Mouse (Mus musculus): ENCODE results near the gene Fbxl5. TPM values are rescaled to one million over a fixed set of nuclear protein-coding genes. Genes with fewer than 3 reads are reported as not detected.

Gene Fbxl5
- polyA plus RNA-seq, 1 experiment from 2014 or later = 64.5 TPM

- Histone ChIP-seq H3K9me3 (replicated peaks) (no peaks in the 10 kb centered on the region), H3K27ac (no peak overlapping the region), H3K4me2 (no peak overlapping the region), H3K27me3 (no peaks in the 10 kb centered on the region), H3K9ac (no peak overlapping the region), H3K4me3 (no peak overlapping the region), H3K36me3 (ENCODE audit: poor library complexity, severe bottlenecking) (no peaks in the 10 kb centered on the region), H3K4me1 (no peaks in the 10 kb centered on the region)
- no peak for ATAC-seq
- WGBS = 84% methylated on average over 3 of the region's 3 CpGs
These were observed 26.8 kb upstream of the Fbxl5 start for GRCm38 (mm10) chr5:43848275-43848674.

- Histone ChIP-seq H3K4me2 (no peak overlapping the region), H3K27ac (no peak overlapping the region), H3K27me3 (no peaks in the 10 kb centered on the region), H3K36me3 (ENCODE audit: poor library complexity, severe bottlenecking) (no peaks in the 10 kb centered on the region), H3K9ac (no peak overlapping the region), H3K4me1 (no peaks in the 10 kb centered on the region), H3K4me3 (no peak overlapping the region), H3K9me3 (replicated peaks) (no peaks in the 10 kb centered on the region)
- ATAC-seq = no peak
These were observed 26.1 kb upstream of the Fbxl5 start for GRCm38 (mm10) chr5:43847555-43847954.

GRCm38 (mm10) chr5:43846227-43846626 lies 24.8 kb upstream of the Fbxl5 start:
- WGBS = 16% methylated on average over 2 of the region's 2 CpGs
- no peaks in the 10 kb centered on the region for H3K4me1 ChIP-seq
- no peak overlapping the region for H3K4me2 ChIP-seq
- H3K4me3 ChIP-seq = no peak overlapping the region
- no peak overlapping the region for H3K9ac ChIP-seq
- no peaks in the 10 kb centered on the region for H3K27me3 ChIP-seq
- no peaks in the 10 kb centered on the region for H3K36me3 ChIP-seq (ENCODE audit: poor library complexity, severe bottlenecking)
- H3K9me3 ChIP-seq (replicated peaks) = no peaks in the 10 kb centered on the region
- H3K27ac ChIP-seq = no peak overlapping the region
- ATAC-seq = no peak

GRCm38 (mm10) chr5:43845646-43846045 lies 24.2 kb upstream of the Fbxl5 start:
- Histone ChIP-seq H3K4me2 (no peak overlapping the region), H3K4me3 (no peak overlapping the region), H3K27ac (no peak overlapping the region), H3K27me3 (no peaks in the 10 kb centered on the region), H3K9ac (no peak overlapping the region), H3K4me1 (no peaks in the 10 kb centered on the region), H3K36me3 (ENCODE audit: poor library complexity, severe bottlenecking) (no peaks in the 10 kb centered on the region), H3K9me3 (replicated peaks) (no peaks in the 10 kb centered on the region)
- 70% methylated on average over 1 of the region's 1 CpGs for WGBS
- no peak for ATAC-seq

- 87% methylated on average over 5 of the region's 5 CpGs for WGBS
- no peak overlapping the region for H3K27ac ChIP-seq
- H3K27me3 ChIP-seq = no peaks in the 10 kb centered on the region
- H3K4me3 ChIP-seq = no peak overlapping the region
- H3K9me3 ChIP-seq (replicated peaks) = no peaks in the 10 kb centered on the region
- H3K4me2 ChIP-seq = no peak overlapping the region
- no peaks in the 10 kb centered on the region for H3K4me1 ChIP-seq
- no peak for ATAC-seq
- H3K36me3 ChIP-seq (ENCODE audit: poor library complexity, severe bottlenecking) = no peaks in the 10 kb centered on the region
- no peak overlapping the region for H3K9ac ChIP-seq
These were observed 23.6 kb upstream of the Fbxl5 start for GRCm38 (mm10) chr5:43845083-43845482.

GRCm38 (mm10) chr5:43842576-43843155 lies 21.2 kb upstream of the Fbxl5 start:
- no peak overlapping the region for H3K4me3 ChIP-seq
- 68% methylated on average over 3 of the region's 3 CpGs for WGBS
- H3K9me3 ChIP-seq (replicated peaks) = no peaks in the 10 kb centered on the region
- H3K36me3 ChIP-seq (ENCODE audit: poor library complexity, severe bottlenecking) = no peaks in the 10 kb centered on the region
- H3K4me2 ChIP-seq = no peak overlapping the region
- ATAC-seq = no peak
- no peaks in the 10 kb centered on the region for H3K27me3 ChIP-seq
- no peak overlapping the region for H3K9ac ChIP-seq
- no peaks in the 10 kb centered on the region for H3K4me1 ChIP-seq
- no peak overlapping the region for H3K27ac ChIP-seq

- WGBS = 85% methylated on average over 5 of the region's 5 CpGs
- Histone ChIP-seq H3K4me1 (no peaks in the 10 kb centered on the region), H3K27ac (no peak overlapping the region), H3K9ac (no peak overlapping the region), H3K4me3 (no peak overlapping the region), H3K4me2 (no peak overlapping the region), H3K9me3 (replicated peaks) (no peaks in the 10 kb centered on the region), H3K36me3 (ENCODE audit: poor library complexity, severe bottlenecking) (no peaks in the 10 kb centered on the region), H3K27me3 (no peaks in the 10 kb centered on the region)
- no peak for ATAC-seq
These were observed 20.5 kb upstream of the Fbxl5 start for GRCm38 (mm10) chr5:43842011-43842285.

- H3K9me3 ChIP-seq (replicated peaks) = no peaks in the 10 kb centered on the region
- H3K27me3 ChIP-seq = no peaks in the 10 kb centered on the region
- H3K4me1 ChIP-seq = no peaks in the 10 kb centered on the region
- H3K4me3 ChIP-seq = no peak overlapping the region
- H3K36me3 ChIP-seq (ENCODE audit: poor library complexity, severe bottlenecking) = no peaks in the 10 kb centered on the region
- H3K4me2 ChIP-seq = no peak overlapping the region
- WGBS = 49% methylated on average over 11 of the region's 11 CpGs
- no peak overlapping the region for H3K27ac ChIP-seq
- no peak overlapping the region for H3K9ac ChIP-seq
- ATAC-seq = peak; percentile 59; the same call in 1 of the 2 replicates
These were observed 19.9 kb upstream of the Fbxl5 start for GRCm38 (mm10) chr5:43841144-43842010.

GRCm38 (mm10) chr5:43837372-43837771 lies 15.9 kb upstream of the Fbxl5 start:
- H3K27ac ChIP-seq = no peak overlapping the region
- no peaks in the 10 kb centered on the region for H3K27me3 ChIP-seq
- H3K4me3 ChIP-seq = no peak overlapping the region
- H3K9ac ChIP-seq = no peak overlapping the region
- ATAC-seq = no peak
- H3K4me1 ChIP-seq = no peaks in the 10 kb centered on the region
- H3K9me3 ChIP-seq (replicated peaks) = no peaks in the 10 kb centered on the region
- no peak overlapping the region for H3K4me2 ChIP-seq
- H3K36me3 ChIP-seq (ENCODE audit: poor library complexity, severe bottlenecking) = no peaks in the 10 kb centered on the region
- WGBS = 47% methylated on average over 5 of the region's 5 CpGs

GRCm38 (mm10) chr5:43836590-43836989 lies 15.2 kb upstream of the Fbxl5 start:
- H3K4me3 ChIP-seq = no peak overlapping the region
- H3K4me1 ChIP-seq = no peaks in the 10 kb centered on the region
- no peaks in the 10 kb centered on the region for H3K27me3 ChIP-seq
- no peaks in the 10 kb centered on the region for H3K36me3 ChIP-seq (ENCODE audit: poor library complexity, severe bottlenecking)
- H3K27ac ChIP-seq = no peak overlapping the region
- H3K9ac ChIP-seq = no peak overlapping the region
- no peak for ATAC-seq
- no peak overlapping the region for H3K4me2 ChIP-seq
- no peaks in the 10 kb centered on the region for H3K9me3 ChIP-seq (replicated peaks)
- 90% methylated on average over 7 of the region's 7 CpGs for WGBS

GRCm38 (mm10) chr5:43827366-43827765 lies 5.9 kb upstream of the Fbxl5 start:
- no peak overlapping the region for H3K9ac ChIP-seq
- H3K4me1 ChIP-seq = no peaks in the 10 kb centered on the region
- no peaks in the 10 kb centered on the region for H3K9me3 ChIP-seq (replicated peaks)
- no peak overlapping the region for H3K4me3 ChIP-seq
- no peak for ATAC-seq
- WGBS = 78% methylated on average over 9 of the region's 9 CpGs
- H3K27me3 ChIP-seq = no peaks in the 10 kb centered on the region
- H3K27ac ChIP-seq = no peak overlapping the region
- no peaks in the 10 kb centered on the region for H3K36me3 ChIP-seq (ENCODE audit: poor library complexity, severe bottlenecking)
- H3K4me2 ChIP-seq = no peak overlapping the region

GRCm38 (mm10) chr5:43826883-43827282 lies 5.4 kb upstream of the Fbxl5 start:
- H3K4me1 ChIP-seq = no peaks in the 10 kb centered on the region
- H3K36me3 ChIP-seq (ENCODE audit: poor library complexity, severe bottlenecking) = no peaks in the 10 kb centered on the region
- ATAC-seq = no peak
- H3K4me2 ChIP-seq = no peak overlapping the region
- H3K9ac ChIP-seq = no peak overlapping the region
- H3K9me3 ChIP-seq (replicated peaks) = no peaks in the 10 kb centered on the region
- H3K27me3 ChIP-seq = no peaks in the 10 kb centered on the region
- no peak overlapping the region for H3K4me3 ChIP-seq
- WGBS = 92% methylated on average over 2 of the region's 2 CpGs
- H3K27ac ChIP-seq = no peak overlapping the region

GRCm38 (mm10) chr5:43824580-43824979 lies 3.1 kb upstream of the Fbxl5 start:
- 91% methylated on average over 3 of the region's 3 CpGs for WGBS
- Histone ChIP-seq H3K36me3 (ENCODE audit: poor library complexity, severe bottlenecking) (no peaks in the 10 kb centered on the region), H3K9ac (no peak overlapping the region), H3K4me1 (no peaks in the 10 kb centered on the region), H3K4me3 (no peak overlapping the region), H3K27me3 (no peaks in the 10 kb centered on the region), H3K4me2 (no peak overlapping the region), H3K27ac (no peak overlapping the region), H3K9me3 (replicated peaks) (no peaks in the 10 kb centered on the region)
- ATAC-seq = no peak

All from forebrain, embryonic 13.5 days (tissue).